Mouse (Mus musculus): ENCODE measurements around the gene Ndufa6. TPM values are rescaled to one million over a fixed set of nuclear protein-coding genes. Genes with fewer than 3 reads are reported as not detected.
"Not testable (repeated sequence)": the region's sequence is repeated elsewhere in the genome, so short reads cannot be mapped to it uniquely, and the experiment has no call there.

Gene Ndufa6
- polyA plus RNA-seq (2015; fragmentation: Nextera tagmentation; extraction: Ambion mirVana) = 313 and 340 TPM in 2 replicates

GRCm38 (mm10) chr15:82354126-82354945 is at the start of gene Ndufa6:
Gene Ndufa6, minus strand, starts transcription at chr15:82354322.
- H3K27me3 ChIP-seq (ENCODE audit: control insufficient read depth, insufficient read depth, low read depth, low read length) = no peaks in the 10 kb centered on the region
- peak within 1 kb of the TSS; percentile 97 for H3K9ac ChIP-seq (ENCODE audit: low read length)
- peak within 1 kb of the TSS; percentile 81 for H3K4me2 ChIP-seq (ENCODE audit: low read depth, low read length)
- H3K36me3 ChIP-seq (ENCODE audit: control insufficient read depth, insufficient read depth, low read length) = peaks cover 16% of the 10 kb centered on the region
- H3K9me3 ChIP-seq (ENCODE audit: control insufficient read depth, low read length) = no peaks in the 10 kb centered on the region
- ATAC-seq (ENCODE audit: low read depth) = peak; percentile 100
- H3K4me3 ChIP-seq (ENCODE audit: low read length) = peak within 1 kb of the TSS; percentile 90
- under 1% methylated on average over 57 of the region's 57 CpGs for WGBS
- peak within 1 kb of the TSS; percentile 95 for H3K27ac ChIP-seq (ENCODE audit: low read length)
- peaks cover 10% of the 10 kb centered on the region for H3K4me1 ChIP-seq (replicated peaks; ENCODE audit: control insufficient read depth, insufficient read depth, low read length)

DNA sequence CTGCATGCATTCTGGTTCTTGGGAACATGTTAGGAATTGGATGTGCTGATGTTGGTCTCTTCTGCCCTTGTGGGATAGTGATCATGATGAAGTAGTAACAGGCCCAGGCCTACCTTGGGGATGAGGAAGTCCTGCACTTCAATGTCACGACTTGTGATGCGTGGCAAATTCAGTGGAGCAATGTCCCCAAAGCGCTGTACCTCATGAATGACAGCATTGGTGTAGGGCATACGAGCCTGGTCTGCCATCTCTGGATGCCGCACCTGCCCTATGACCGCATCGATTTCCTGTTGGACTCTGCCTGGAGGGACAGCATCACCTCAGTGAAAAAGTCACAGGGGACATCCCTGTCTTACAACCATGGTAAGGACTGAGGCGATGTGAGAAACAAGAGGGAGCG is 49.5 kb upstream of the Ndufa6 start:
- Histone ChIP-seq H3K4me2 (ENCODE audit: low read depth, low read length) (no peak overlapping the region), H3K27me3 (ENCODE audit: control insufficient read depth, insufficient read depth, low read depth, low read length) (no peaks in the 10 kb centered on the region), H3K27ac (ENCODE audit: low read length) (no peak overlapping the region), H3K4me3 (ENCODE audit: low read length) (no peak overlapping the region), H3K4me1 (replicated peaks; ENCODE audit: control insufficient read depth, insufficient read depth, low read length) (no peaks in the 10 kb centered on the region), H3K36me3 (ENCODE audit: control insufficient read depth, insufficient read depth, low read length) (no peaks in the 10 kb centered on the region), H3K9me3 (ENCODE audit: control insufficient read depth, low read length) (no peaks in the 10 kb centered on the region), H3K9ac (ENCODE audit: low read length) (no peak overlapping the region)
- no peak for ATAC-seq (ENCODE audit: low read depth)
- WGBS = 90% methylated on average over 9 of the region's 9 CpGs

DNA sequence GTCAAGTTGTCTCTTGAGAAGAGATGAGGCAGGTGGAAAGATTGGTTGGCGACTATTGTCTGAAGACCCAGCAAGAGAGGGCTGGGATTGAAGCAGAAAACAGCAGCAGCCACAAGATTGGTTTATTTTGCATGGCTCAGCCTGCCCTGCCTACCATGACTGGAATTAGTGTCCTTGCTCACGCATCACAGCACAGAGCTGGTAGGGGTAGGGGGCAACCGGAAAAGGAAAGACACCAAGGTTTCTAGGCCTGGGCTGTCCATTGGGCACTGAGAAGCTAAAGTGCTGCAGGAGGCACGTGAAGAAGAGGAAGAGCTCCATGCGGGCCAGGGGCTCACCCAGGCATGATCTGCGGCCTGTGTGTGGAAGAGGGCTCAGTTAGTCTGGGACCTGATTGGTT is 48.6 kb upstream of the Ndufa6 start:
- no peaks in the 10 kb centered on the region for H3K4me1 ChIP-seq (replicated peaks; ENCODE audit: control insufficient read depth, insufficient read depth, low read length)
- H3K27me3 ChIP-seq (ENCODE audit: control insufficient read depth, insufficient read depth, low read depth, low read length) = no peaks in the 10 kb centered on the region
- no peak for ATAC-seq (ENCODE audit: low read depth)
- H3K4me2 ChIP-seq (ENCODE audit: low read depth, low read length) = no peak overlapping the region
- no peak overlapping the region for H3K9ac ChIP-seq (ENCODE audit: low read length)
- no peaks in the 10 kb centered on the region for H3K9me3 ChIP-seq (ENCODE audit: control insufficient read depth, low read length)
- H3K27ac ChIP-seq (ENCODE audit: low read length) = no peak overlapping the region
- no peak overlapping the region for H3K4me3 ChIP-seq (ENCODE audit: low read length)
- WGBS = 88% methylated on average over 6 of the region's 6 CpGs
- H3K36me3 ChIP-seq (ENCODE audit: control insufficient read depth, insufficient read depth, low read length) = no peaks in the 10 kb centered on the region

- no peak overlapping the region for H3K4me2 ChIP-seq (ENCODE audit: low read depth, low read length)
- ATAC-seq (ENCODE audit: low read depth) = no peak
- H3K27ac ChIP-seq (ENCODE audit: low read length) = no peak overlapping the region
- H3K36me3 ChIP-seq (ENCODE audit: control insufficient read depth, insufficient read depth, low read length) = no peaks in the 10 kb centered on the region
- no peaks in the 10 kb centered on the region for H3K27me3 ChIP-seq (ENCODE audit: control insufficient read depth, insufficient read depth, low read depth, low read length)
- H3K9me3 ChIP-seq (ENCODE audit: control insufficient read depth, low read length) = no peaks in the 10 kb centered on the region
- H3K9ac ChIP-seq (ENCODE audit: low read length) = no peak overlapping the region
- H3K4me1 ChIP-seq (replicated peaks; ENCODE audit: control insufficient read depth, insufficient read depth, low read length) = no peaks in the 10 kb centered on the region
- no peak overlapping the region for H3K4me3 ChIP-seq (ENCODE audit: low read length)
These were observed 48.0 kb upstream of the Ndufa6 start for GRCm38 (mm10) chr15:82402106-82402505.

DNA sequence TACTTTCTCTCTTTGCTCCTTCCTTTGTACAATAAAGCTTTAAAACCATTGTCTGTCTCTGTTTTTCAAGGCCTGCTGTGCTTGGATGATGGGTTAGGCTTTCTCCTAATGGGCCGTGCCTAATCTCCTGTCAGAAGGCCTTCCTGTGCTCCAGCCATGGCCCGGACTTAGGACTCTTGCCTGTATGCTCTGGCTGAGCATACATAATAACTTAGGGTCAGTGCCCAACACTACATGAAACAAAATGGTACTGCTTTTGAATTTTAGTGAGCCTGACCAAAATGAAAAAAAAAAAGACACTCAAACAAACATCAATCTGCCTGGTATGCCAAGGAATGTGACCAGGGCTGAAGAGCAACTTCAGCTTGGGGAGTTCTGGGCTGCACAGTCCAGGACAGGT is 47.4 kb upstream of the Ndufa6 start:
- WGBS = 62% methylated on average over 2 of the region's 2 CpGs

GRCm38 (mm10) chr15:82395955-82396354 is 41.8 kb upstream of the Ndufa6 start:
- H3K9me3 ChIP-seq (ENCODE audit: control insufficient read depth, low read length); H3K27me3 ChIP-seq (ENCODE audit: control insufficient read depth, insufficient read depth, low read depth, low read length); H3K4me2 ChIP-seq (ENCODE audit: low read depth, low read length); H3K36me3 ChIP-seq (ENCODE audit: control insufficient read depth, insufficient read depth, low read length); H3K4me3 ChIP-seq (ENCODE audit: low read length); H3K27ac ChIP-seq (ENCODE audit: low read length); H3K4me1 ChIP-seq (replicated peaks; ENCODE audit: control insufficient read depth, insufficient read depth, low read length); H3K9ac ChIP-seq (ENCODE audit: low read length); ATAC-seq (ENCODE audit: low read depth): not testable (repeated sequence)
- 66% methylated on average over 3 of the region's 3 CpGs for WGBS

More for the DNA sequence above, 47.4 kb upstream of the Ndufa6 start:
- H3K36me3 ChIP-seq (ENCODE audit: control insufficient read depth, insufficient read depth, low read length) = no peaks in the 10 kb centered on the region
- no peak overlapping the region for H3K27ac ChIP-seq (ENCODE audit: low read length)
- no peaks in the 10 kb centered on the region for H3K4me1 ChIP-seq (replicated peaks; ENCODE audit: control insufficient read depth, insufficient read depth, low read length)
- H3K4me3 ChIP-seq (ENCODE audit: low read length) = no peak overlapping the region
- H3K9ac ChIP-seq (ENCODE audit: low read length) = no peak overlapping the region
- ATAC-seq (ENCODE audit: low read depth) = no peak
- no peak overlapping the region for H3K4me2 ChIP-seq (ENCODE audit: low read depth, low read length)
- H3K9me3 ChIP-seq (ENCODE audit: control insufficient read depth, low read length) = no peaks in the 10 kb centered on the region
- H3K27me3 ChIP-seq (ENCODE audit: control insufficient read depth, insufficient read depth, low read depth, low read length) = no peaks in the 10 kb centered on the region

GRCm38 (mm10) chr15:82393922-82394321 is 39.8 kb upstream of the Ndufa6 start, which contains the start of gene Cyp2d11:
Gene Cyp2d11, minus strand, starts transcription at chr15:82394022.
- H3K4me2 ChIP-seq (ENCODE audit: low read depth, low read length); ATAC-seq (ENCODE audit: low read depth); H3K9me3 ChIP-seq (ENCODE audit: control insufficient read depth, low read length); H3K27me3 ChIP-seq (ENCODE audit: control insufficient read depth, insufficient read depth, low read depth, low read length); H3K27ac ChIP-seq (ENCODE audit: low read length); H3K9ac ChIP-seq (ENCODE audit: low read length); H3K4me3 ChIP-seq (ENCODE audit: low read length); H3K4me1 ChIP-seq (replicated peaks; ENCODE audit: control insufficient read depth, insufficient read depth, low read length); H3K36me3 ChIP-seq (ENCODE audit: control insufficient read depth, insufficient read depth, low read length): not testable (repeated sequence)
- 92% methylated on average over 2 of the region's 2 CpGs for WGBS

DNA sequence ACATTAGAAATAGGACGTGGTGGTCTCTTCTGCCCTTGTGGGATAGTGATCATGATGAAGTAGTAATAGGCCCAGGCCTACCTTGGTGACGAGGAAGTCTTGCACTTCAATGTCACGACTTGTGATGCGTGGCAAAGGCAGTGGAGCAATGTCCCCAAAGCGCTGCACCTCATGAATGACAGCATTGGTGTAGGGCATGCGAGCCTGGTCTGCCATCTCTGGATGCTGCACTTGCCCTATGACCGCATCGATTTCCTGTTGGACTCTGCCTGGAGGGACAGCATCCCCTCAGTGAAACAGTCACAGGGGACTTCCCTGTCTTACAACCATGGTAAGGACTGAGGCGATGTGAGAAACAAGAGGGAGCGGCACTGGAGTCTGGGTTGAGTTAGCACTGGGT is 35.8 kb upstream of the Ndufa6 start:
- not testable (repeated sequence) for H3K36me3 ChIP-seq (ENCODE audit: control insufficient read depth, insufficient read depth, low read length); H3K4me1 ChIP-seq (replicated peaks; ENCODE audit: control insufficient read depth, insufficient read depth, low read length); H3K9ac ChIP-seq (ENCODE audit: low read length); H3K4me3 ChIP-seq (ENCODE audit: low read length); ATAC-seq (ENCODE audit: low read depth); H3K9me3 ChIP-seq (ENCODE audit: control insufficient read depth, low read length); H3K4me2 ChIP-seq (ENCODE audit: low read depth, low read length); H3K27me3 ChIP-seq (ENCODE audit: control insufficient read depth, insufficient read depth, low read depth, low read length); H3K27ac ChIP-seq (ENCODE audit: low read length)
- 88% methylated on average over 9 of the region's 10 CpGs for WGBS

- no peak for ATAC-seq (ENCODE audit: low read depth)
- Histone ChIP-seq H3K36me3 (ENCODE audit: control insufficient read depth, insufficient read depth, low read length) (no peaks in the 10 kb centered on the region), H3K4me1 (replicated peaks; ENCODE audit: control insufficient read depth, insufficient read depth, low read length) (peaks cover 3% of the 10 kb centered on the region), H3K27ac (ENCODE audit: low read length) (no peak overlapping the region), H3K4me2 (ENCODE audit: low read depth, low read length) (no peak overlapping the region), H3K27me3 (ENCODE audit: control insufficient read depth, insufficient read depth, low read depth, low read length) (no peaks in the 10 kb centered on the region), H3K4me3 (ENCODE audit: low read length) (no peak overlapping the region), H3K9me3 (ENCODE audit: control insufficient read depth, low read length) (no peaks in the 10 kb centered on the region), H3K9ac (ENCODE audit: low read length) (no peak overlapping the region)
- 88% methylated on average over 2 of the region's 2 CpGs for WGBS
These were observed 31.6 kb upstream of the Ndufa6 start for GRCm38 (mm10) chr15:82385729-82386128.

Measured in lung, embryonic 16.5 days (tissue).